Mouse (Mus musculus) hindbrain, embryonic 11.5 days (tissue): ENCODE measurements around the gene Prss54. TPM values are rescaled to one million over a fixed set of nuclear protein-coding genes. Genes with fewer than 3 reads are reported as not detected.

Experiments
- ATAC-seq: fragments of 200-750 bp; cut with Nextera tagmentation; 2 replicates; pipeline ENCODE4 v1.8.0; 2017; ENCODE audit warnings: mild to moderate bottlenecking, moderate TSS enrichment, moderate library complexity; ENCODE audit not compliant: low FRiP score
- DNase-seq: peaks from one replicate; pipeline ENCODE4 v3.0.0-alpha.2; 2015; ENCODE audit warnings: low spot score
- H3K27ac ChIP-seq: fragments of 300-500 bp; sonication (generic); 2 replicates; pipeline ENCODE4 v1.5.1; 2014; ENCODE audit warnings: mild to moderate bottlenecking, low read depth, low read length
- H3K27me3 ChIP-seq: fragments of 300-500 bp; sonication (generic); 2 replicates; pipeline ENCODE4 v1.6.1; 2014; ENCODE audit warnings: mild to moderate bottlenecking, low read length, moderate library complexity, mixed read lengths; ENCODE audit not compliant: control insufficient read depth, insufficient read depth
- H3K36me3 ChIP-seq: fragments of 300-500 bp; sonication (generic); 2 replicates; pipeline ENCODE4 v1.6.1; 2014; ENCODE audit warnings: mild to moderate bottlenecking, low read length, moderate library complexity, mixed read lengths; ENCODE audit not compliant: control insufficient read depth, insufficient read depth
- H3K4me1 ChIP-seq: fragments of 300-500 bp; sonication (generic); replicated peaks from 2 replicates; pipeline ENCODE4 v1.6.1; 2014; ENCODE audit warnings: low read length, mixed read lengths; ENCODE audit not compliant: control insufficient read depth, insufficient read depth
- H3K4me2 ChIP-seq: fragments of 300-500 bp; sonication (generic); replicated peaks from 2 replicates; pipeline ENCODE4 v1.6.1; 2014; ENCODE audit warnings: mild to moderate bottlenecking, low read depth, low read length
- H3K4me3 ChIP-seq: fragments of 300-500 bp; sonication (generic); 2 replicates; pipeline ENCODE4 v1.5.1; 2014; ENCODE audit warnings: low read depth, low read length
- H3K9ac ChIP-seq: fragments of 300-500 bp; sonication (generic); 2 replicates; pipeline ENCODE4 v1.6.1; 2014; ENCODE audit warnings: low read depth, low read length
- H3K9me3 ChIP-seq: fragments of 300-500 bp; sonication (generic); 2 replicates; pipeline ENCODE4 v1.6.1; 2016; ENCODE audit warnings: low read length; ENCODE audit not compliant: control insufficient read depth
- WGBS: fragments of 180-500 bp; shearing (Covaris S2); extraction: QIAGEN DNeasy Blood & Tissue Kit; methylation state at CpG from one replicate; pipeline ENCODE4 v1.1.7; 2014; 5-methylcytosine and 5-hydroxymethylcytosine counted together
- polyA plus RNA-seq: library from polyadenylated mRNA; unstranded; fragments of >200 nt; fragmentation: Nextera tagmentation; extraction: Ambion mirVana; gene quantifications from 2 replicates; pipeline ENCODE4 v1.2.1, GENCODE M21; 2014

Gene Prss54
- polyA plus RNA-seq, 1 experiment from 2014 or later: not detected

DNA sequence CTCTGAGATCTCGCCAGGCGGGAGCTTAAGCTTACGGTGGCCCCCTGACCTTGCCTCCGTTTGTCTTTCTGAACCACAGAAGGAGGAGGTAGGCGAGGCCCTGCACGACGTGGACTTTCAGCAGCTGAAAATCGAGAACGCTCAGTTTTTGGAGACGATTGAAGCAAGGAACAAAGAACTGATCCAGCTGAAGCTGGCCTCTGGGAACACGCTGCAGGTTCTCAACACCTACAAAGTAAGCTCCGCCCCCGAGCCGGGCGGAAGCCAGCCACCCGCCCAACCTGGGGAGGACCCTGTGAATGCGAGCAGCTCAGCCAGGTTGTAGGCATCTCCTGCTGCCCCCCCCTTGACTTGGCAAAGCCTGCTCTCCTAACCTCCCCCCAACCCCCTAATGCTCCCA, 30.3 kb downstream of the Prss54 start:
- Histone ChIP-seq H3K36me3 (no peaks in the 10 kb centered on the region), H3K4me2 (no peak overlapping the region), H3K27me3 (no peaks in the 10 kb centered on the region), H3K4me1 (no peaks in the 10 kb centered on the region; the same call in 1 of the 2 replicates), H3K27ac (no peak overlapping the region), H3K9ac (no peak overlapping the region), H3K4me3 (no peak overlapping the region), H3K9me3 (no peaks in the 10 kb centered on the region)
- no peak for DNase-seq
- ATAC-seq: no peak
- 78% methylated on average over 17 of the region's 17 CpGs for WGBS

DNA sequence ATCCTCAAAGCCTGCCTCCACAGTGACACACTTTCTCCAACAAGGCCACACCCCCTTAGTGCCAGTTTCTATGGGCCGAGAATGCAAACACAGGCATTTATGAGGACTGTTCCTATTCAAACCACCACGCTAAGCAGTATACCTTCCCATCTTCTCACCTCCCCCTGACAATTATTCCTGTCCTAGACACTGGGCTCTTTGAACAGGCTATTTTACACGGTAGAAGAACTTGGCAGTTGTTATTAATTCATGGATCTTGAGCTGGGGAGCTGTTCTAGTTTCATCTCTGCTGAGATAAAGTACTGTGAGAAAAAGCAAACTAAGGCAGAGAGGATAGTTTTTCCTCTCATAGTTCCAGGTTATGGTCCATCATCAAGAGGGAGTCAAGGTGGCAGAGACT, 33.1 kb downstream of the Prss54 start:
- 81% methylated on average over 3 of the region's 3 CpGs for WGBS

GRCm38 (mm10) chr8:95542191-95542590, 33.9 kb downstream of the Prss54 start:
- no peak overlapping the region for H3K27ac ChIP-seq
- ATAC-seq: no peak
- H3K4me1 ChIP-seq: no peaks in the 10 kb centered on the region
- no peak overlapping the region for H3K4me3 ChIP-seq
- H3K9ac ChIP-seq: no peak overlapping the region
- H3K36me3 ChIP-seq: no peaks in the 10 kb centered on the region
- WGBS: 96% methylated on average over 6 of the region's 6 CpGs
- no peak for DNase-seq
- no peaks in the 10 kb centered on the region for H3K9me3 ChIP-seq
- H3K4me2 ChIP-seq: no peak overlapping the region
- no peaks in the 10 kb centered on the region for H3K27me3 ChIP-seq

More for the DNA sequence above, 33.1 kb downstream of the Prss54 start:
- Histone ChIP-seq H3K9me3 (no peaks in the 10 kb centered on the region), H3K4me3 (no peak overlapping the region), H3K27me3 (no peaks in the 10 kb centered on the region), H3K4me2 (no peak overlapping the region), H3K4me1 (no peaks in the 10 kb centered on the region), H3K27ac (no peak overlapping the region), H3K36me3 (no peaks in the 10 kb centered on the region), H3K9ac (no peak overlapping the region)
- no peak for DNase-seq
- ATAC-seq: no peak

GRCm38 (mm10) chr8:95539487-95539886, 36.7 kb downstream of the Prss54 start:
- no peak overlapping the region for H3K4me2 ChIP-seq
- WGBS: 83% methylated on average over 5 of the region's 5 CpGs
- H3K9ac ChIP-seq: no peak overlapping the region
- ATAC-seq: no peak
- no peak overlapping the region for H3K4me3 ChIP-seq
- no peak for DNase-seq
- H3K36me3 ChIP-seq: no peaks in the 10 kb centered on the region
- no peaks in the 10 kb centered on the region for H3K27me3 ChIP-seq
- H3K27ac ChIP-seq: no peak overlapping the region
- H3K4me1 ChIP-seq: no peaks in the 10 kb centered on the region
- no peaks in the 10 kb centered on the region for H3K9me3 ChIP-seq

- no peaks in the 10 kb centered on the region; the same call in 1 of the 2 replicates for H3K4me1 ChIP-seq
- H3K4me3 ChIP-seq: peak within 1 kb of the TSS; percentile 38
- H3K4me2 ChIP-seq: peak within 1 kb of the TSS; percentile 75
- no peaks in the 10 kb centered on the region for H3K9me3 ChIP-seq
- ATAC-seq: peak; percentile 88
- WGBS: 9% methylated on average over 33 of the region's 33 CpGs
- DNase-seq: peak; percentile 75
- no peaks in the 10 kb centered on the region for H3K36me3 ChIP-seq
- H3K27me3 ChIP-seq: no peaks in the 10 kb centered on the region
- no peak within 1 kb of the TSS for H3K27ac ChIP-seq
- H3K9ac ChIP-seq: 0 out of 2 replicates have a peak within 1 kb of the TSS, but pooled peaks have one; percentile 29
Observed at GRCm38 (mm10) chr8:95533584-95534387, 42.4 kb downstream of the Prss54 start, which contains the start of gene Ccdc113. Gene Ccdc113 (plus strand): TSS chr8:95534085.

GRCm38 (mm10) chr8:95532206-95532605, 43.9 kb downstream of the Prss54 start:
- DNase-seq (no peak), ATAC-seq (no peak)
- Histone ChIP-seq H3K27ac (no peak overlapping the region), H3K9me3 (no peaks in the 10 kb centered on the region), H3K27me3 (no peaks in the 10 kb centered on the region), H3K4me2 (no peak overlapping the region), H3K9ac (no peak overlapping the region), H3K4me3 (no peak overlapping the region), H3K4me1 (no peaks in the 10 kb centered on the region; the same call in 1 of the 2 replicates), H3K36me3 (no peaks in the 10 kb centered on the region)
- WGBS: 66% methylated on average over 4 of the region's 4 CpGs

DNA sequence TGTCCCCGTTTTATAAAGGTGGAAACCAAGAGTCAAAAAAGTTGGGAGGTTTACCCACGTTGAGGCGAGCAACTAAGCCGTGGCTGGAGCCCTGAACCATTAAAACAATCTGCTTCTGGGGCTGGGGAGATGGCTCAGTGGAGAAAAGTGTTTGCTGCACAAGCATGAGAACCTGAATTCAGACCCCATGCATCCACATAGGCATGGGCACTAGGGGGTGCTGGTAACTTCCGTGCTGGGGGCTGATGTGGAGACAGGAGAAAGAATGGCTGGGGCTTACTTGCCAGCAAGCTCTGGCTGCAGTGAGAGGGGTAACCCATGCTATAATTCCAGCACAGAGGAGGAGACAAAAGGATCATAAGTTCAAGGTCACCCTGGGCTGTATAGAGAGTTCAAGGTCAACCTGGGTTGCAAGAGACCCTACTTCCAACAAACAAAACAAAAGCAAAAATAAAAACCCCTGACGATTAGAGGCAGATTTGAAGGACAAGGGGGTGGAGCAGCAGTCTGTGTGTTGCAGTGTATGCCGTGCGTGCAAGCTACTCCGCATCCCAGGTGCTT, 47.3 kb downstream of the Prss54 start:
- DNase-seq (no peak), ATAC-seq (no peak)
- no peak overlapping the region for H3K9ac ChIP-seq
- no peak overlapping the region for H3K4me3 ChIP-seq
- no peak overlapping the region for H3K4me2 ChIP-seq
- WGBS: 69% methylated on average over 9 of the region's 9 CpGs
- H3K27me3 ChIP-seq: no peaks in the 10 kb centered on the region
- no peaks in the 10 kb centered on the region for H3K9me3 ChIP-seq
- H3K4me1 ChIP-seq: no peaks in the 10 kb centered on the region
- H3K36me3 ChIP-seq: no peaks in the 10 kb centered on the region
- no peak overlapping the region for H3K27ac ChIP-seq

- WGBS: 79% methylated on average over 10 of the region's 10 CpGs
- H3K27me3 ChIP-seq: no peaks in the 10 kb centered on the region
Observed at GRCm38 (mm10) chr8:95528194-95528593, 47.9 kb downstream of the Prss54 start.

DNA sequence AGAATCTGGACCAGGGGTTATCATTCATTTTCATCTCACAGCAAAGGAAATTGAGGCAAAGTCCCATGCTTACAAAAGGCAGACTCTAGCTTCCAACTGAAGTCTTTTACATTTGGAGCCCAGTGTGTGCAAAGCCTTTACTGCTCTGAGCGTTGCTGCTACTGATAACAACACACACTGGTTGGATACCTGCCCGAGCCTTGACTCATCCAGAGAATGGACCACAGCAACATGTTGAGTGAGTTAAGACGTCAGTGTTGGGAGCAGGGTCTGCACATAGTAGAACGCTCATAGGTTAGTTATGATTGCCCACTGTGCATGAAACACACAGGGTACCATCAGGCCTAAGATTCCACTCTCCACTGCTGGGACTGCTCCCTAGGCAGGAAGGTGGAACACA, 52.1 kb downstream of the Prss54 start:
- Histone ChIP-seq H3K4me2 (no peak overlapping the region), H3K27ac (no peak overlapping the region), H3K4me1 (no peaks in the 10 kb centered on the region), H3K27me3 (no peaks in the 10 kb centered on the region), H3K9ac (no peak overlapping the region), H3K4me3 (no peak overlapping the region), H3K9me3 (no peaks in the 10 kb centered on the region), H3K36me3 (no peaks in the 10 kb centered on the region)
- ATAC-seq (no peak), DNase-seq (no peak)
- 93% methylated on average over 4 of the region's 4 CpGs for WGBS

More at GRCm38 (mm10) chr8:95528194-95528593, 47.9 kb downstream of the Prss54 start:
- DNase-seq: no peak
- no peak overlapping the region for H3K27ac ChIP-seq
- no peaks in the 10 kb centered on the region for H3K4me1 ChIP-seq
- H3K36me3 ChIP-seq: no peaks in the 10 kb centered on the region
- H3K4me2 ChIP-seq: no peak overlapping the region
- H3K9me3 ChIP-seq: no peaks in the 10 kb centered on the region
- H3K4me3 ChIP-seq: no peak overlapping the region
- H3K9ac ChIP-seq: no peak overlapping the region
- no peak for ATAC-seq
